Mouse (Mus musculus): ENCODE measurements around the gene Noxred1.

DNA sequence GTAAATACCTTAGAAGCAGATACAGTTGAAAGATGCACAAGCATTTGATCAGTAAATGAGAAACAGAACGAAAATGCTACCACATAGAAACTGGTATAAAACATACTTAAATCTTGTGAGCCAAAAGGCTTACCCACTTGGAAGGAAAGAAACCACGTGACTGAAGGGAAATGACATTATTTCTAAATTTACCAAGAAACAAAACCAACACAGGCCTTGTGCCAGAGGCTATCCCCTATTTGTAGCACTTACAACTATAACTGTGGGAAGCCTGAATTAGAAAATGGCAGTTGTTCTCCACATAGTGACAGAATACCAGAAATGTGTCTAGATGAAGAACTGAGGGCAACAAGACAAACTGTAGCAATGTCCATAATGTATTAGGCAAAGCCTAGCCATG, 22.5 kb downstream of the Noxred1 start:
- TF ChIP-seq CTCF (IDR thresholded peaks at IDR 0.05; ENCODE audit: low read depth, low read length) (no peak), POLR2A (IDR thresholded peaks at IDR 0.05; ENCODE audit: insufficient read depth, low read length) (no peak)

Measured in ES-Bruce4 (cell line).